Mouse (Mus musculus) forebrain, embryonic 16.5 days (tissue): ENCODE data around the gene Qrich2. TPM values are rescaled to one million over a fixed set of nuclear protein-coding genes. Genes with fewer than 3 reads are reported as not detected.
"Not testable (repeated sequence)": the region's sequence is repeated elsewhere in the genome, so short reads cannot be mapped to it uniquely, and the experiment has no call there.

Experiments used
- ATAC-seq: fragments of 200-750 bp; cut with Nextera tagmentation; 2 replicates; pipeline ENCODE4 v1.8.0; 2017; ENCODE audit warnings: mild to moderate bottlenecking, moderate library complexity
- H3K27ac ChIP-seq: fragments of 300-500 bp; sonication (generic); 2 replicates; pipeline ENCODE4 v1.5.1; 2014; ENCODE audit warnings: low read length, control low read depth
- H3K27me3 ChIP-seq: fragments of 300-500 bp; sonication (generic); replicated peaks from 2 replicates; pipeline ENCODE4 v1.6.1; 2014; ENCODE audit warnings: low read length; ENCODE audit not compliant: control insufficient read depth, insufficient read depth
- H3K36me3 ChIP-seq: fragments of 300-500 bp; sonication (generic); 2 replicates; pipeline ENCODE4 v1.6.1; 2014; ENCODE audit not compliant: control insufficient read depth, insufficient read depth
- H3K4me1 ChIP-seq: fragments of 300-500 bp; sonication (generic); replicated peaks from 2 replicates; pipeline ENCODE4 v1.6.1; 2014; ENCODE audit warnings: low read length; ENCODE audit not compliant: control insufficient read depth, insufficient read depth
- H3K4me2 ChIP-seq: fragments of 300-500 bp; sonication (generic); 2 replicates; pipeline ENCODE4 v1.6.1; 2014; ENCODE audit warnings: mild to moderate bottlenecking, low read length, control low read depth
- H3K4me3 ChIP-seq: fragments of 300-500 bp; sonication (generic); replicated peaks from 2 replicates; pipeline ENCODE4 v1.5.1; 2014; ENCODE audit warnings: mild to moderate bottlenecking, low read length, control low read depth
- H3K9ac ChIP-seq: fragments of 300-500 bp; sonication (generic); replicated peaks from 2 replicates; pipeline ENCODE4 v1.6.1; 2014; ENCODE audit warnings: low read depth, low read length, control low read depth
- H3K9me3 ChIP-seq: fragments of 300-500 bp; sonication (generic); 2 replicates; pipeline ENCODE4 v1.6.1; 2016; ENCODE audit warnings: low read length; ENCODE audit not compliant: control insufficient read depth
- WGBS: fragments of 180-500 bp; shearing (Covaris S2); extraction: QIAGEN DNeasy Blood & Tissue Kit; methylation state at CpG from one replicate; pipeline ENCODE4 v1.1.7; 2014; 5-methylcytosine and 5-hydroxymethylcytosine counted together
- polyA plus RNA-seq: library from polyadenylated mRNA; unstranded; fragments of >200 nt; fragmentation: Nextera tagmentation; extraction: Ambion mirVana; gene quantifications from 2 replicates; pipeline ENCODE4 v1.2.1, GENCODE M21; 2015

The Qrich2 gene
- polyA plus RNA-seq, 1 experiment from 2014 or later, result 0.09 TPM

GRCm38 (mm10) chr11:116504516-116504915 is 38.5 kb upstream of the Qrich2 start:
- 76% methylated on average over 17 of the region's 17 CpGs for WGBS
- H3K4me3 ChIP-seq, result no peak overlapping the region
- H3K9ac ChIP-seq, result no peak overlapping the region
- no peak for ATAC-seq
- no peak overlapping the region for H3K4me2 ChIP-seq
- no peaks in the 10 kb centered on the region for H3K9me3 ChIP-seq
- peaks cover 3% of the 10 kb centered on the region; the same call in 1 of the 2 replicates for H3K4me1 ChIP-seq
- 0 out of 2 replicates have a peak, but pooled peaks cover 2% of the 10 kb centered on the region for H3K27me3 ChIP-seq
- H3K27ac ChIP-seq, result no peak overlapping the region
- H3K36me3 ChIP-seq, result no peaks in the 10 kb centered on the region

- peak overlapping the region; percentile 80 for H3K27ac ChIP-seq
Measured at GRCm38 (mm10) chr11:116501005-116501746, 35.1 kb upstream of the Qrich2 start.

GRCm38 (mm10) chr11:116499018-116499417 is 33.0 kb upstream of the Qrich2 start:
- Histone ChIP-seq H3K27me3 (no peaks in the 10 kb centered on the region), H3K9me3 (no peaks in the 10 kb centered on the region), H3K36me3 (no peaks in the 10 kb centered on the region), H3K4me1 (peaks cover 9% of the 10 kb centered on the region), H3K27ac (no peak overlapping the region), H3K4me3 (no peak overlapping the region), H3K4me2 (no peak overlapping the region), H3K9ac (no peak overlapping the region)
- ATAC-seq, result no peak
- WGBS, result 38% methylated on average over 6 of the region's 6 CpGs

More at GRCm38 (mm10) chr11:116501005-116501746, 35.1 kb upstream of the Qrich2 start:
- H3K4me3 ChIP-seq, result no peak overlapping the region
- WGBS, result 15% methylated on average over 7 of the region's 7 CpGs
- ATAC-seq, result peak; percentile 71
- H3K4me1 ChIP-seq, result peaks cover 3% of the 10 kb centered on the region; the same call in 1 of the 2 replicates
- no peaks in the 10 kb centered on the region for H3K36me3 ChIP-seq
- H3K4me2 ChIP-seq, result no peak overlapping the region
- H3K9ac ChIP-seq, result 0 out of 2 replicates have a peak overlapping the region, but pooled peaks have one; percentile 6
- no peaks in the 10 kb centered on the region for H3K27me3 ChIP-seq
- H3K9me3 ChIP-seq, result no peaks in the 10 kb centered on the region

- no peaks in the 10 kb centered on the region for H3K9me3 ChIP-seq
- H3K27me3 ChIP-seq, result no peaks in the 10 kb centered on the region
- 0 out of 2 replicates have a peak overlapping the region, but pooled peaks have one; percentile 12 for H3K9ac ChIP-seq
- no peaks in the 10 kb centered on the region for H3K36me3 ChIP-seq
- ATAC-seq, result no peak
- H3K4me1 ChIP-seq, result peaks cover 9% of the 10 kb centered on the region
- H3K27ac ChIP-seq, result no peak overlapping the region
- H3K4me3 ChIP-seq, result no peak overlapping the region
- 36% methylated on average over 31 of the region's 34 CpGs for WGBS
- peak overlapping the region; percentile 40 for H3K4me2 ChIP-seq
Measured at GRCm38 (mm10) chr11:116498596-116498995, 32.6 kb upstream of the Qrich2 start.

GRCm38 (mm10) chr11:116497313-116497712 is 31.3 kb upstream of the Qrich2 start:
- H3K27ac ChIP-seq, result no peak overlapping the region

GRCm38 (mm10) chr11:116494474-116495174 is 28.6 kb upstream of the Qrich2 start:
- no peaks in the 10 kb centered on the region for H3K9me3 ChIP-seq
- peaks cover 9% of the 10 kb centered on the region for H3K4me1 ChIP-seq
- no peak overlapping the region for H3K4me3 ChIP-seq
- 50% methylated on average over 13 of the region's 13 CpGs for WGBS
- no peaks in the 10 kb centered on the region for H3K27me3 ChIP-seq
- no peak for ATAC-seq
- no peaks in the 10 kb centered on the region for H3K36me3 ChIP-seq
- H3K9ac ChIP-seq, result no peak overlapping the region
- no peak overlapping the region for H3K4me2 ChIP-seq
- no peak overlapping the region for H3K27ac ChIP-seq

More at GRCm38 (mm10) chr11:116497313-116497712, 31.3 kb upstream of the Qrich2 start:
- H3K36me3 ChIP-seq, result no peaks in the 10 kb centered on the region
- H3K27me3 ChIP-seq, result no peaks in the 10 kb centered on the region
- no peak overlapping the region for H3K9ac ChIP-seq
- peaks cover 9% of the 10 kb centered on the region for H3K4me1 ChIP-seq
- no peaks in the 10 kb centered on the region for H3K9me3 ChIP-seq
- H3K4me2 ChIP-seq, result no peak overlapping the region
- H3K4me3 ChIP-seq, result no peak overlapping the region
- WGBS, result 84% methylated on average over 4 of the region's 4 CpGs
- ATAC-seq, result no peak

- Histone ChIP-seq H3K36me3 (no peaks in the 10 kb centered on the region), H3K27ac (no peak within 1 kb of the TSS), H3K9me3 (no peaks in the 10 kb centered on the region), H3K27me3 (no peaks in the 10 kb centered on the region), H3K4me2 (no peak within 1 kb of the TSS), H3K4me1 (peaks cover 13% of the 10 kb centered on the region), H3K4me3 (no peak within 1 kb of the TSS), H3K9ac (no peak within 1 kb of the TSS)
- no peak for ATAC-seq
- WGBS, result 23% methylated on average over 4 of the region's 4 CpGs
Measured at GRCm38 (mm10) chr11:116493795-116494252, 27.8 kb upstream of the Qrich2 start, which contains the start of gene Prpsap1. Gene Prpsap1 (minus strand): TSS chr11:116494202.

GRCm38 (mm10) chr11:116493191-116493590 is 27.1 kb upstream of the Qrich2 start:
- Histone ChIP-seq H3K9ac (no peak overlapping the region), H3K4me1 (peaks cover 16% of the 10 kb centered on the region), H3K27me3 (no peaks in the 10 kb centered on the region), H3K4me2 (no peak overlapping the region), H3K36me3 (no peaks in the 10 kb centered on the region), H3K4me3 (no peak overlapping the region), H3K9me3 (no peaks in the 10 kb centered on the region), H3K27ac (no peak overlapping the region)
- ATAC-seq, result no peak
- WGBS, result 92% methylated on average over 5 of the region's 5 CpGs

- WGBS, result 92% methylated on average over 1 of the region's 1 CpGs
- H3K9ac ChIP-seq, H3K36me3 ChIP-seq, H3K4me3 ChIP-seq, H3K27me3 ChIP-seq, H3K9me3 ChIP-seq, ATAC-seq, H3K27ac ChIP-seq, H3K4me2 ChIP-seq: not testable (repeated sequence)
- H3K4me1 ChIP-seq, result peaks cover 16% of the 10 kb centered on the region
Measured at GRCm38 (mm10) chr11:116492507-116492906, 26.5 kb upstream of the Qrich2 start.
